Comparison of ENCODE assay signal across 9 mouse cellular contexts in the genomic region with DNA sequence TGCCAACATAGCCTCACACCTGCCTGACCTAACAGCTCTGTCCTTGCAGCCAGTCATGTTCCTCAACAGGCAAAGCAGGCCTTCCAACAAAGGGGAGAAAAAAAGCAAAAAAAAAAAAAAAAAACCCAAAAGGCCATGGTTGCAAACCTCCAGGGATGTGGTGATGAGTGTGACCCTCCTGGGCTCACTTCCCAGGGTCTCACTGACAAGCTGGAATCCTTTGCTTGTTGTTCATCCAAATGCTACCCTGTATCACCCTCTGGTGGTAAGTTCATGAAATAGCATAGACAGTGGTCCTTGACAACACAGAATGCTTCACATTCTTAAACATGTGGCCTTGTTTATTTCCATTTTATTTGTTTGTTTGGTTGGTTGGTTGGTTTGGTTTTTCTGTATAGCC.
DNase-seq lines count a peak whose midpoint lies in the region; ATAC-seq lines count a peak whose summit lies in the region.
"Had no signal": no experiment of that assay in that cellular context is flagged by ENCODE, and none has a peak within 500 bp of the region (broad histone marks: within the 10 kb centered on the region; RNA-seq: fewer than 3 reads in every experiment).

No protein-coding gene starts in this region.

- no peak overlapping the region for H3K9ac ChIP-seq in heart, embryonic 11.5 days (ENCODE audit: low read depth, low read length)
- no peak overlapping the region for H3K9ac ChIP-seq in hindbrain, embryonic 15.5 days
- no peak overlapping the region for H3K9ac ChIP-seq in neural tube, embryonic 15.5 days (replicated peaks)
- H3K9ac ChIP-seq: limb, embryonic 13.5 days had no signal

- H3K4me2 ChIP-seq in heart, embryonic 11.5 days, result no peak overlapping the region
- H3K4me2 ChIP-seq in hindbrain, embryonic 15.5 days, result no peak overlapping the region
- no peak overlapping the region for H3K4me2 ChIP-seq in neural tube, embryonic 15.5 days
- H3K4me2 ChIP-seq: limb, embryonic 13.5 days had no signal

- H3K36me3 ChIP-seq in heart, embryonic 11.5 days (ENCODE audit: control insufficient read depth, insufficient read depth, low read length), result no peaks in the 10 kb centered on the region
- no peaks in the 10 kb centered on the region for H3K36me3 ChIP-seq in hindbrain, embryonic 15.5 days
- H3K36me3 ChIP-seq in neural tube, embryonic 15.5 days, result no peaks in the 10 kb centered on the region
- H3K36me3 ChIP-seq: limb, embryonic 13.5 days had no signal

- no peaks in the 10 kb centered on the region for H3K27me3 ChIP-seq in heart, embryonic 11.5 days (ENCODE audit: control insufficient read depth, insufficient read depth, low read length)
- H3K27me3 ChIP-seq in hindbrain, embryonic 15.5 days, result no peaks in the 10 kb centered on the region
- H3K27me3 ChIP-seq in neural tube, embryonic 15.5 days (replicated peaks), result no peaks in the 10 kb centered on the region

- intact Hi-C loops in heart, postnatal 10 days (cut with DNase I), result loop anchor here (1.0 to 2.0 kb wide), 2 partner anchors 59 to 282 kb away; partner anchors contain the start of gene Mtus2

- peak; percentile 35 to 57 for DNase-seq in heart, postnatal 10 days
- peak; percentile 38 for DNase-seq in A20 (ENCODE audit: low read depth, low spot score)
- peak; percentile 77 for DNase-seq in brain, adult 2 months (ENCODE audit: low read depth, low spot score)
- DNase-seq in urinary bladder, adult 2 months (ENCODE audit: low spot score), result no peak
- DNase-seq in adrenal gland, adult 8-10 months, result no peak

- no peak overlapping the region for H3K27ac ChIP-seq in heart, embryonic 11.5 days (ENCODE audit: low read depth, low read length)
- H3K27ac ChIP-seq in hindbrain, embryonic 15.5 days (replicated peaks), result no peak overlapping the region
- no peak overlapping the region for H3K27ac ChIP-seq in neural tube, embryonic 15.5 days (replicated peaks)
- H3K27ac ChIP-seq: limb, embryonic 13.5 days had no signal

- H3K9me3 ChIP-seq in heart, embryonic 11.5 days (replicated peaks; ENCODE audit: control insufficient read depth, low read length), result no peaks in the 10 kb centered on the region
- H3K9me3 ChIP-seq in hindbrain, embryonic 15.5 days, result no peaks in the 10 kb centered on the region
- no peaks in the 10 kb centered on the region for H3K9me3 ChIP-seq in neural tube, embryonic 15.5 days (replicated peaks)
- H3K9me3 ChIP-seq: limb, embryonic 13.5 days had no signal

- H3K4me3 ChIP-seq in heart, embryonic 11.5 days (ENCODE audit: low read depth, low read length), result no peak overlapping the region
- H3K4me3 ChIP-seq in hindbrain, embryonic 15.5 days, result no peak overlapping the region
- no peak overlapping the region for H3K4me3 ChIP-seq in neural tube, embryonic 15.5 days (replicated peaks)
- H3K4me3 ChIP-seq: limb, embryonic 13.5 days had no signal

- no peaks in the 10 kb centered on the region for H3K4me1 ChIP-seq in heart, embryonic 11.5 days (ENCODE audit: control insufficient read depth, insufficient read depth, low read length)
- H3K4me1 ChIP-seq in hindbrain, embryonic 15.5 days (replicated peaks), result no peaks in the 10 kb centered on the region
- no peaks in the 10 kb centered on the region for H3K4me1 ChIP-seq in neural tube, embryonic 15.5 days
- H3K4me1 ChIP-seq: limb, embryonic 13.5 days had no signal

- ATAC-seq in heart, embryonic 11.5 days (replicated peaks; ENCODE audit: insufficient number of reproducible peaks, low FRiP score, low TSS enrichment), result no peak
- peak; percentile 52; the same call in 1 of the 2 replicates for ATAC-seq in hindbrain, embryonic 15.5 days (ENCODE audit: low FRiP score, low read depth)
- ATAC-seq in neural tube, embryonic 15.5 days (ENCODE audit: low FRiP score), result peak; percentile 52; the same call in 1 of the 2 replicates

Comparison
In these comparisons a context has a peak if more than half of its experiments do, and no peak if none do; other contexts are left out.
1. DNase-seq: peak in heart, postnatal 10 days (2 of 2), A20 (single experiment) and brain, adult 2 months (single experiment); none in urinary bladder, adult 2 months (single experiment) and adrenal gland, adult 8-10 months (single experiment).